Mouse (Mus musculus) right cerebral cortex, adult 2 months (tissue): ENCODE measurements at regions not wholly inside any gene's neighbourhood (a gene's known extent, or its start where the extent isn't known, plus 50 kb on each side); places are given as distances from the start of the nearest gene placed in this dataset.

ENCODE experiments used
- DNase-seq, 2 experiments: peaks; one replicate each; pipeline ENCODE4 v3.0.0; 2021 to 2022; ENCODE audit warnings: low spot score in 2 of 2

DNA sequence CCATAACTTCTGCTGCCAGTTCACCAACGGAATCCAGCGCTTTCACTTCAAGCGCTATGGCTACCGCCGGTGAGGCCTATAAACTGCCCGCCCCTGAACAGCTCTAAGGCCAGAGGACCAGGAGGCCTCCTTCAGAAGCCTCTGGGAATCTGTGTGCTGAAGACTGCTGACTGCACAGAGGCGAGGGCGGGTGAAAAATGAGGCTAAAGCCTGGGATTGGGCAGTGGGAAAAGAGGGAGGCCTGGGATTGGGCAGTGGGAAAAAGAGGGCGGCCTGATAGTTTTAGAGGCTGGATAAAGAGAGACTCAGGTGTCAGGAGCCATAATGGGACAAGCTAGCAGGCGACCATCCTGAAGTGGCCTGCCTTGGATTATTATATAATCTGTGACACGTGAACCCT, 80.8 kb downstream of the Plekhb2 start:
- DNase-seq, result no peak

DNA sequence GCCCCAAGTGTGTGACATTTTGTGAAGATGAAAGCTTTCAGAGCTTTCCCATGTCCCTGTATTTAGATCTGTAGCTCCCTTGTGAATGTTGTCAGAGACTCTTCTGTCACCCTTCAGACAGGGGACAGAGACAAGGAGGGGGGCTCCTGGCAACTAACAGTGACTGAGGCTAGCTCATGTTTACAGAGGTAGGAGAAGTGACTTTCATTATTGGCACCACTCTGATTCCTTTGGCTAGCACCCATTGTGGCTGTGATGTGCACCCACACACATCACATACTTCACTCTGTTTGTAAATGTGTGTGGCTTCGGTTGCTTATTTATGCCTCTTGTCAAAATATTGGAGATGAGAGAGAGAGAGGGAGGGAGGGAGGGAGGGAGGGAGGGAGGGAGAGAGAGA, 93.4 kb downstream of the Plekhb2 start:
- DNase-seq, result no peak

GRCm38 (mm10) chr1:34961633-34962507, 112.1 kb downstream of the Plekhb2 start:
- DNase-seq, result no peak

DNA sequence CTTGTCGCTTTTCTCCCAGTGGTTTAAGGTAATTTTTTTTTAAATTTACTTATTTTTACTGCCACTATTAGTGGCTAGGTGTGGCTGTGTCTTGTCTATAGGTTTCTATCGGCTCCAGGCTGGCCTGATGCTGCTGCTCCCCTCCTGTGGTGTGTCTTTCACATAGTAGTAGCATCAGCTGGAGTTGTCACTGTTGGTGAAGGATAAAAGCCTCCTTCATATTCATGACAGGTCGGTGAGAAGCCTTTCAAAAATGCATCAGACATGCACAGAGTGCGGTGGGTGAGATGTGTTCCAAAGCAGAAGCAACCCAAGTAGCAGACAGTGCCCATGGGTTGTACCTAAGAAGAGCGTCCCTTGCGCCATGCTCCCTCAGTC, 112.7 kb downstream of the Plekhb2 start:
- no peak for DNase-seq

DNA sequence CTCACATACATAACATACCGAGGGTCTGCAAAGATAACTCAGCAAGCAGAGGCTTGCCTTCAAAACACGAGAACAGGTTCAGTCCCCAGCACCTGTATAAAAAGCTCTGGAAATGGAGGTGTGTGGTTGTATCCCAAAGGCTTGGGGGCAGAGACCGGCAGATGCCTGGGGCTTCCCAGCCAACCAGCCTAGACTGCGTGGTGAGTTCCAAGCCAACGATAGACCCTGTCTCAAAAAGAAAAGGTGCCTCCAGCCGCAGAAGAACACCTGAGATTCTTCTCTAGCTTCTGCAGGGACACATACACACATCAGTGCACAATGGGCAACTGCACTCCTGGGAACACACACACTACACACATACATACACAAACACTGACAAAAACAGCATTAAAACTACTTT, 125.0 kb downstream of the Plekhb2 start:
- DNase-seq, result no peak

GRCm38 (mm10) chr1:34978156-34978555, 128.4 kb downstream of the Plekhb2 start:
- DNase-seq, result no peak

DNA sequence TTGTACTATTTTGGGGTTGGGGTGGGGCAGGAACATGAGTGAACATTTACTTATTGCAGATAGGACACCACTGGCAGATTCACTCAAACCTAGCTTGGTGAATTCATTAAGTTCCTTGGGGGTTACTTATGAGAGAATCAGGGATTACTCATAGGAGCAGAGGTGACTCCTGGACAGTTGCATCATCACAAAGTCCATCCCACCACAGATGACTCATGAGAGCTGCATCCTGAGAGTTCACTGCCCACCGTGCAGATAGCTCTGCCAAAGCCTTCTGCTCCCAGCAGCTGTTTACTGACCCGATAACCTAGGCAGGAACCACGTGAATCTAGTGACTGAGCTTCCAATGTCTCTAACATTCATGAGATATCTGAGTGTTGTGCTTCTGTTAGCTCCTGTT, 129.6 kb downstream of the Plekhb2 start:
- DNase-seq, result no peak

DNA sequence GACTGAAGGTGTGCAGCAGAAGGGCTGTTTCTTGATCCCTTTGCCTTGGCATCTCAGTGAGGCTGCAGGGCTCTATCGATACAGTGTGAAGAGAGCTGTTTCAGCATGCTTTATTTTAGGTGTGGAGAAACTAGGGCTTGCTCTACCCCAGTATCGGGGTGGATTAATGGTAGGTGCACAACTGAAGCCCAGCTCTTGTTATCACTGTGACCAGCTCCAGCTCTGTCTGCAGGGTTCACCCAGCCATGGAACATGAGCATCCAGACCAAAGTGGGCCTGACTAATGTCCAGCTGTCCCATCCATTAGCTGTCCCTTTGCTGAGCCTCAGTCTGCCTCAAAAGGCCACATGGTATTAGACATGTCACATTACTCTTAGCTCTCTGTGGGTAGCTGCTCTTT, 132.2 kb downstream of the Plekhb2 start:
- no peak for DNase-seq

DNA sequence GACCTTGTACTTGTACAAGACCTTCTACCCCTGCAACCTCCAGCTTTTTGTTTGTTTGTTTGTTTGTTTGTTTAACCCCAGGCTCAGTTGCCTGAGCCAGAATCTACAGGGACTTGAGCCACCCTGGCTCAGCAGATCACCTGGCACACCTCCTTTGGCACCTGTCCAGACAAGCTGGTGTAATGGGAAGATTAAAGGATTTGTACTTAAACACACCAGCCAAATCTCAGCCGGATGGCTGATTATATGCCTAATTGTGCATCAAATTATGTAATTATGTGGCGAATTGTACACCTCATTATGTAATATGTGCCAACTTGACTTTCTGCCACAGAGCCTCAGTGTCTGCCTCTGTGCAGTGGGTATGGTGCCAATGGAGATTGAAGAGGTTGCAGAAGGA, 133.2 kb downstream of the Plekhb2 start:
- DNase-seq, result no peak

DNA sequence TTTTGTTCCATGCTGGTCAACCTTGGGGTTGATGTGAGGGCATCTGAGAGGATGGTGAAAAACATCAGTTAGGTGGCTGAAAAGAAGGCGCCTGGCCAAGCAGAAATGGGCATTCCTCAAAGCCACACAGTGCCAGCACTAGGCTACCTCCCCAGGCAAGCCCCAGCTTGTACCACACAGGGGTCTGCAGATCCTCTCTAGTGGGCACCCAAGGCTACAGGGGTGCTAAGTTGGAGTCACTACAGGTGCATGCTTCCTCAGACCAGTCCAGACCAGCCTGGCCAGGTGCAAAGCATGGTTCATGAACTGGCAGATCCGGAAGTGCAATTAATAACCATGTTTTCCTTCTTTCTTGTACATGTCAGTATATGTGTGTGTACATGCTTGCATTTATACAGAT, 137.1 kb downstream of the Plekhb2 start:
- DNase-seq, result no peak

DNA sequence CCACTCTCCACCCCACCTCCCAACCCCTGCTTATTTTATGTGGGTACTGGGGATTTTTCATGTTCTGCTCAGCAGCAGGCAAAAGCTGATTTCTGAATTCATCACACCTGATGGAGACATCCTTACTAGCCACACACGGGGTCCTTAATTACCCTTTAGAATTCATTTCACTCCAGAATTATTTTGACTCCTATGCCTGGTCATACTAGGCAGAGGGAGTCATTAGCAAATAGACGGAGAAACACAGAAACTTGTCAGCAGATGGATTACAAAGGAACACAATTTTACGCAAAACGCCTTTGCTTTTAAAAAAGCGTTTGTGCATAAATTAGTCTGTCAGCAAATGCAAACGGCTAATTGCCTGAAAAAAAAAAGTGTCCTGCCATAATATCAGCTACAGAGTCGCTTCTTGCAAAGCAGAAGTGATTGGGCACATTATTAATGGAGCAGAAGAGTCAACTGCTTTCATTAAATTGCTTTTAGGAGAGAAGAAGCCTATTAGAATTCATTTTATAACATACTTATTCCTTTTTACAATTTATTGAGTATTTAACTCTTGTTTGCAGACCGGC, 138.0 kb downstream of the Plekhb2 start:
- no peak for DNase-seq

GRCm38 (mm10) chr1:34988225-34988624, 138.4 kb downstream of the Plekhb2 start:
- no peak for DNase-seq

DNA sequence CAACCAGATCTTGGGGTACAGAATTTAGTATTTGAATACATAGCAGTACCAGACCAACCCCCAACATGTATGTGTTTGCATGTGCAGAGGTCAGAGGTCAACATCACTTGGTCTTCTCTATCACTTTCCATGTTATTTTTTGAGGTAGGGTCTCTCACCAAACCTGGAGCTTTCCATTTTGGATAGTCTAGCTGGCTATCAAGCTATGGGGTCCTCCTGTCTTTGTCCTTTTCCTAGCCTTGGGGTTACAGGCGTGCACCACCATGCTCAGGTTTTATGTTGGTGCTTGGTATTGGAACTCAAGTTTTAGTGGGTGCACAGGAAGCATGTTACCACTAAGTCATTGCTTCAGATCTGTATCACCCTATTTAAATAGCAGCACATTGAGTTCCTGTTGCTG, 151.0 kb downstream of the Plekhb2 start:
- no peak for DNase-seq

- no peak for DNase-seq
Measured at GRCm38 (mm10) chr1:35017471-35017870, 167.7 kb downstream of the Plekhb2 start.

GRCm38 (mm10) chr1:35032619-35033018, 182.8 kb downstream of the Plekhb2 start:
- peak; percentile 24 to 58 for DNase-seq

- no peak for DNase-seq
Measured at GRCm38 (mm10) chr1:35072811-35073210, 223.0 kb downstream of the Plekhb2 start.

DNA sequence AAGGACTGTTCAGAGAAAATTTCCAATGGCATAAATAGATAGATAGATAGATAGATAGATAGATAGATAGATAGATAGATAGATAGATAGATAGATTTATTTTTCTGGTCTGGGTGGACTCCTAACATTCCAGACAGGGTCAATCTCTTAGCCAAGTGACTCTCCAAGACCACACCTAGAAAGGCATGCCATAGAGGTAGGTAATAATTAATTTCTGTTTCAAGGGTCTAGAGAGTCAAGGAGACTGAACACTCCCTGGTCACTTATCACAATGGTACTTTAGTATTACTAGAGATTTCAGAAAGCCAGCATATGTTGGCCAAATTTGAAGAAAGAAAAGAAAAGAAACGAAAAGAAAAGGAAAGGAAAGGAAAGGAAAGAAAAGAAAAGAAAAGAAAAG, 245.1 kb downstream of the Plekhb2 start:
- no peak for DNase-seq

- DNase-seq, result no peak
Measured at GRCm38 (mm10) chr1:35095785-35096184, 246.0 kb downstream of the Plekhb2 start.

DNA sequence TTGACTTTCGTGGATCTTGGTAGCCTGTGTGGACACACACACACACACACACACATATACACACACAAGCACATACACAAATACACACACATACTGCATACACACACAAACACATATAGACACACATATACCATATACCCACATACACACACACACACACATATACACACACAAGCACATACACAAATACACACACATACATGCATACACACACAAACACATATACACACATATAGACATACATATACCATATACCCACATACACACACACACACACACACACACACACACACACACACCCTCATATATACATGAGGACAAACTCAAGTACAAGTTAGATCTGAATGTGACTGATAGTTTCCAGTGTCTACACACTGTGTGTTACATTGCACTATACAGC, 256.9 kb downstream of the Plekhb2 start:
- DNase-seq, result no peak

- no peak for DNase-seq
Measured at GRCm38 (mm10) chr1:35109801-35110200, 260.0 kb downstream of the Plekhb2 start.

DNA sequence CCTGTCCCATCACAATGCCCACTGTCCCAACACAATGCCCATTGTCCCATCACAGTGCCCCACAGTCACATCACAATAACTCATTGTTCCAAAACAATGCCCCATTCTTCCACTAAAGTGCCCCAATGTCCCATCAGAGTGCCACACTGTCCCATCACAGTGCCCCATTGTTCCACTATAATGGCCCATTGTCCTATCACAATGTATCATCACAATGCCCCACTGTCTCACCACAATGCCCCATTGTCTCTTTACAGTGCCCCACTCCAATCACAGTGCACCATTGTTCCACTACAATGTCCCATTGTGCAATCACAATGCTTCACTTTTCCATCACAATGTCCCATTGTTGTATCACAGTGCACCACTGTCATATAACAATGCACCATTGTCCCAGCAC, 265.7 kb downstream of the Plekhb2 start:
- no peak for DNase-seq

GRCm38 (mm10) chr1:35137907-35138306, 288.1 kb downstream of the Plekhb2 start:
- DNase-seq, result no peak

DNA sequence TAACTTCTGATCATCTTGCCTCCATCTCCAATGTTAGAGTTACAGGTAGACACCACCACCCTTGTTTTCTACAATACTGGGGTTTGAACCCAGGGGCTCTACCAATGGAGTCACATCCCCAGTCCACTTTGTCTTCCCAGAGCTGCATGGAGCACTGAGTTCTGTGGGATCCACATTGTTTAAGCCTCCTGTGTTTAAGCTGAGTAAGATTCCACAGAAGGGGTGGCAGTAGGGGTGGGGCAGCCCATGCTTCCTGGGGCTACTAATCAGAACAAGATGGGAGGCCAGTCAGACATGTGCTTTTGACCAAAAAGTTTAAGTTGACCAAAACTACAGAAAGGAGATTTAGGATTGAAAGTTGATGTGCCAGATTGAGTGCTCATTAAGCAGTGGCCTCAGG, 299.3 kb downstream of the Plekhb2 start:
- no peak for DNase-seq

DNA sequence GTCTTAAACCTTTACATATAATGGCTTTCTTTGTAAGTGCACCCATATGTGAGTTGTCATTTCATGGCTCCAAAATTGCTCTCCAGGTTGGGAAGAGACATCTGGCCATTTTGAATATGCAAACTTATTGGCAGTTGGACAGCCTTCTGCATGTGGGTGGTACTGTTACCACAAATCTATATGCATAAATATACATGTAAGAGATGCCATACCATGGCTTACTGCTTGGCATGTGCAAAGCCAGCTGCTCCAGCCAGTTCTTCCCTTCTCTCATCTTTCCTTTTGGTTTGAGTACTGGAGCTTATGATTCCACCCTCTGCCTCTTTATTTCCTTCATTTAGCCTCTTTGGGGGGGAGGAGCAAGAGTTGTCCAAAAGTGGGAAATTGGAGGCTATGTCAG, 312.7 kb downstream of the Plekhb2 start:
- DNase-seq, result peak; percentile 44 to 66
